Mouse (Mus musculus) liver (tissue): ENCODE measurements around the gene Tnfsf11.

Source experiments
- DNase-seq: peaks from one replicate; pipeline ENCODE4 v3.0.0-alpha.2; 2020; ENCODE audit warnings: mixed read lengths

Gene Tnfsf11

DNA sequence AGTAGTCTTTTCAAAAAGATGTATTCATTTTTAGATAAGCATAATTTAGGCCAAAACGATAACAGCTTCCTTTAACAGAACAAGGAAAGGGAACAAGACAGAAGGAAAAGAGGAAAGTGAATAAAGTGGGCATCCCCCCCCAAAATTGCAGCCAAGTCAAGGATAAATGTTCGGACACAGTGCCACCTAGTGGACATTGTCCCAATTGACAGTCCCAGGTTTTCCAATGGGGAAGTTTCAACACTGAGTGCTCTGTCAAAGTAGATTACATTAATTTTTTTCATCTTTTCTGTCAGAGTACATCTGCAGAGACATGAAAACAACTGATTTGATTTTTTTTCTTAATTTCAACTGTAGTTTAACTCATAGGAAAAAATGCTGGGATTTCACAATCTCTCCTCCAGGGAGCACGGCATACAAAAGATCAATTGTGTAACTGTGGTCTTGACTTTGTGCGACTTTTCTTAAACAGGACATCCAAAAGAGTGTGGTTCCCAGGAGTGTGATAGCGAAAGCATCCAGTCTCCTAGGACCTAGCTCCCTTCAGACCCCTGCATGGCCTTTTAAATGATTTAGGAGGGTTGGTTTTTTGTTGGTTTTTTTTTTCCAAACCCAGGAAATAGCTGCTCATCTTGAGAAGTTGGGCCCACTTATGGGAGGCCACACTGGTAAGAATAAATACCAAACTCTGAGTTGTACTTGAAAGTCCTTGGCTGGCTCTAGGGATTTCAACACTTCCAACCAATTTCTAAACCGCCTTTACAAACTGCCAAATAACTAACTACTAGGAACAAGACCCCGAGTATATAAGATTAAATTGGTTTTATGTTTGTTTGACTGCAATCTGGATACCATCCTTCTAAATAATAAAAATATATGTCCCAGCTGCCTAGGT is 19.7 kb downstream of the Tnfsf11 start:
- DNase-seq: peak; percentile 33

DNA sequence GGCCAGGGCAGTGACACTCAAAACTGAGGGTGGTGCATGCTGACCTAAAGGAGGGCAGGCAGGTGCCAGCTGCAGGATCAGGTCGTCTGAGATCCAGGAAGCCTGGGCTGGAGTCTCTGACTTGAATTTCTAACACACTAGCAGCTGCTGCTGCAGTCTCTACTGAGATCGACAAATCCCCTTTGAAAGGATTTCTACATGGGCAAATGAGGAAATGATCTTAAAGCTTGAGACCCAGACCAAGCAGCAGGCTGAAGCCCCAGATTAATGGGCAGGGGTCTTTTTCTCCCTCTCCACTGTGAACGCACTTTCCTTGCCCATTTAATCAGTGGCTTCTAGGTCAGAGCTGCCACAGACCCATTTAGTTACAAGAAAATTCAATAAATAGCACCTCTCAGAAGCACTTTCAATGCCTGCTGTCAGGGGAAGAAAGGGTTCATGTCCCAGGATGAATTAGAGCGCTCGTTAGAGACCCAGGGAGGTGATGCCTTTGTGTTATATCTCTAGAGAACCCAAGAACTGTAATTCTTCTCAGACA is 21.8 kb downstream of the Tnfsf11 start:
- DNase-seq: no peak

DNA sequence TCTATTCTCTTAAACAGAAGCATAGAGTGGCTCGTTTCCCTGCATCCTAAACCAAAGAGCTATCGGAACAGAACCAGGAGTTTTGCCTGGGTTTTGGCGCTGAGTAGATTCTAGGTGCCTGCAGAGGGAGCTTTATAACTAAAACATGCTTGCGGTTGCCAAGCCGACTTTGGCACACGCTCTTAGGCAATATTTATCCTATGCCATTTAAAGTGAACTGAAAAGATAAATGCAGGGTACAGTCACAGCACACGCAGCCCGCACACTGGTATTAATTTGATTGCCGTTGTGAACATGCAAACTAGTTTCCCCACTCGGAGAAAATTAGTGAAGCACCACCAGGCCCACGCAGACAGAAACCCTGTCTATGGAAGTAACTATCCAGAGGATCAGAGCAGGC is 25.4 kb downstream of the Tnfsf11 start:
- DNase-seq: no peak

DNA sequence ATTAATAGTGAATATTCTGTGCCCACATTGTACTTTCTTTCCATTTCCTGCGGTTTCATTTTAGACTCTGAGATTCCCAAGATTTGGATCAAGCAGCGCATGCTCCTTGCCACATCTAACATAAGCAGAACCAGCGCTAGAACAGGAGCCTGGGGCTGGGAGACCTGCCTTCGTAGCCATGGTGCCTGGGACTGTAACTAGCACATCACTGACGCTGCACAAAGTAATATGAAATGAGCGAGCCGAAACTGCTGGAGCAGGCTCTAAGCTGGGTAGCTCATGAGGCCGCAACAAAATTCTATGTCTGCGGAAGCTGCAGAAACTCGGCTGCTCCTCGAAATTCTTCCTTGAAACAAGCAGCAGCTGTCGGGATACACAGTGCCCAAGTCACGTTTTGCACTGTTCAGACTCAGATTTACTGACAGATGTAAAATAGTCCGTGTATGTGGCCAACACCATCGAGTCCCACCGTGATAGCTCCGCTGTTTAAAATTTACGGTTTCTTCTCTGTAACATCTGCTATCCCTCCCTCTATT is 31.4 kb downstream of the Tnfsf11 start:
- no peak for DNase-seq

DNA sequence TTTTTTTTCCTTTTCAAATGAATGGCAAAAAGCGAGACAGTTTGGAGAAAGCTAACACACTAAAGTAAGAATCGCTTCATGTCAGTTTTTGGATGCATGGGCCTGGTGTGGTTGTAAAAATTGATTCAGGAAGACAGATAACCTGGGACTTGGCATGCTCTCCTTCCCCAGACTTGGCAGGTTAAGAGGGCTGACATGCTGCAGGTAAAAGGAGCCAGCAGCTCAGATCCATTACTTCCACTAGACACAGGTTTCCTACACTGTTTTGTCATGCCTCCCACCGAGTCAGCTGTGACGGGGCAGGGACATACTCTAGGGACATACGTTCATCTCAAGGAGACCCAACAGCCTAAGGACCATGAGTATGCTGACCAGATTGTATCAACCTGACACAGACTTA is 33.0 kb downstream of the Tnfsf11 start:
- DNase-seq: no peak

DNA sequence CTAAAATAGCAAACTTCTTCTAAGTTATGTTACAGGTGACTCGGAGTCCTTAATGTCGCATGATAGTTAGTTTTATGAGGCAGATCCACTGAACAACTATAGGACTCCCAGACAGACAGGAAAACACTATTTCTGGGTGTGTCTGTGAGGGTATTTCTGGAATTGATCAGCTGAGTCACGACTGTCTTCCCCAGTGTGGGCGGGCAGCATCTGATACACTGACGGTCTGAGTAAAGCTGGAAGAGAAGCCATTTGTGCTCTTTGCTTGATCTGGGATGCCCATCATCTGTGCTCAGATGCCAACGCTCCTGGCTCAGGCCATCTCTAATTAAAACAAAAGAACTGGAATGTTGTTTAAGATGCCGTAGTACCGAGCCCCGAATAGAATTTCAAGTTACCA is 33.7 kb downstream of the Tnfsf11 start:
- DNase-seq: no peak

DNA sequence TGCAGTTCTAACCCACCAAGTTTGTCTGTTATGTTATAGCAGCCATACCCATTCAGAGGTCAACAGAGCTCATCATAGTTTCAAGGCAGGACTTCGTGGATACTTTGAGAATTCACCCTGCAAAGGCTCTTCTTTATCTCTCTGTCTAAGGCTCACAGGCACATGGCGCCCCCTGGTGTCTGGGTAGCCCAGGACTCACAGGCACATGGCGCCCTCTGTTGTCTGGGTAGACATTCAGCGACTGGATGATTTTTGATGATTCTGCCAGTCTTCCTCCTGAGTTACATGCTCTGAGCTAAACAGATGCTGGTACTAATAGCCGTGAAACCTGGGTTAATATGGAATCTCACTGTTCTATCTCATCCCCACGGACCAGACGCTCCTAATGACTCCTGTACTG is 34.3 kb downstream of the Tnfsf11 start:
- peak; percentile 50 for DNase-seq

DNA sequence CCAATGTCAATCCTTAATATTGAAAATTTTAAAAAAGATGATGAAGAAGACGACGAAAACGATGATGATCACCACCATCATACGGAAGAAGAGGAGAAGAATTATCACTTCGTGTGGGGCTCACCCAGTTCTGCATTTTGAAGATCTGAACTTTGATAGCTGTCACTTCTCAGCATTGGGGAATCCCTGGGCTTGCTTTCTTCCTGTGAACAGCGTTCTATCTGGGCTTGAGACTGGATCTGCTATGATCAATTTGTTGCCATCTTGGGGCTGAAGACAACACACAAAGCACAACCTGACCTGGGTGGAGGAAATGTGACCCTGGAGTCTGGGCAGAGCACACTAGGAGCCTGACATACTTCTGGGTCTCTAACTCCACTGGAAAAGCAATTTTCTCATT is 43.0 kb downstream of the Tnfsf11 start:
- no peak for DNase-seq

DNA sequence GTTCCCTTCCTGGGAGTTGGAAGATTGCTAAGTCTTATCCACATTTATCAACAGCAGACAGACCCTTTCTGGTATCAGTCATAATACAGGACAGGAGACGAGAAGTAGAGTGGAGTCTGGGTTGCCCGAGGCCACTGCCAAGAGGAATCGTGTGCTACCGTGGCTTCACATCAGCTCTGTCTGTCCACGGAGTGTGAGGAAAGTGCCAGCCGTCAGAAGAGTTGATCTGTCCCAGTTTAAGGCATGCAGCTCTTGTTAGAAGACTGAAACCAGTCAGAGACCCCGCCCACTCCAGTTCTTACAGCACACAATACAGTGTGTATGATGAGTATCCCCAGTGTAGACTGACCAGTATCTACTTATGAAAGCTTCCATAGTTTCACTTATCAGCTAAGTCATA is 45.2 kb downstream of the Tnfsf11 start:
- DNase-seq: no peak

DNA sequence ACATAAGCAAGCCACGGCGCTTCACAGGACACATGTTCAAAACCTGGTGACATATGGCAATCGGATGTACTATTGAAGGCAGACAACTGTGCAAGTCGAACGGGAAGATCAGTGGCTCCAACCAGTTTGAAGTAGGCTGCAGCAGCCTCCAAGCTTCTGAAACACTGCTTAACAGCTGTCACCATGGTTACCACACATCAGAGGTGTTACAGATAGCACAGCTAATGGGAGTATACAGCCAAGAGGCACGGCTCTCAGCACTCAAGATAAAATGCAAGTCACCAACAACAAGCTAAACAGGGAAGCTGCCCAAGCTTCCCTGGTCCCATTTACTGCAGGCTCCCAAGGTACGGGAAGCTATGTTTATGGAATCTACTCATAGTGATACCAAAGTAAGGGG is 46.6 kb downstream of the Tnfsf11 start:
- DNase-seq: no peak

DNA sequence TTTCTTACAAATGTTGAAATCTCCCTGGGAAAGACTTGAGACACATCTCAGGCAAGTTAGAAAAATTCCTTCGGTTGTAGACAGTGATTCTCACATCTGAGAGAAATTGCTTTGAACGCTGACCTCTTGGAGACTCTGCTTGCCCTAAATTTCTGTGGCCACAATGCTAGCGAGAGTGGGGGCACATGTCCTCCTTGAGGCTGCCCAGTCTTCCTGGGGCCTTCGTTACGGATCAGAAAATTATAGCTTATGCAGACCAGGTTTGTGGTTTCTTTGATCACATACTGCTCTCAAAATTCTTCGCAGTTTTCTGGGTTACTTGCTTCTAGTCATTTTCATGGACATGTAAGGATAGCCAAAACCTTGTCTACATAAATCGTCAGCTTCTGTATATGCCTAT is 53.8 kb downstream of the Tnfsf11 start:
- DNase-seq: no peak

DNA sequence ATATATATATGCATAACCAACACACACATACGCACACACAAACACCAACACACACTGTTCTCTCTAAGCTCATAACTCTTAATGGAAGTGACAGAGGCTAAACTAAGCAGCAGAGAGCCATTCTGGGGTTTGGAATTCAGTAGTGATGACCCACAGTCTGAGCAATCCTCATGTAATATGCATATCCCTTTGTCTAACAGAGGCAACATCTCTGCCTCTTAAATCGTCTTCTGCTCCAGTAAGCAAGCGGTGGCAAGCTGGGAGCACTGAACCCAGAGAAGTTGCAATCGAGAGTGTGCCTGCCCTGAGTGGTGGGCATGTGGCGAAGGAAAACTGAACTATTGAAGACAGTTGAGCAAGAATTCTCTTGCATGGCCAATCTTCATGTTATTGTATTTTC is 61.2 kb downstream of the Tnfsf11 start:
- no peak for DNase-seq

DNA sequence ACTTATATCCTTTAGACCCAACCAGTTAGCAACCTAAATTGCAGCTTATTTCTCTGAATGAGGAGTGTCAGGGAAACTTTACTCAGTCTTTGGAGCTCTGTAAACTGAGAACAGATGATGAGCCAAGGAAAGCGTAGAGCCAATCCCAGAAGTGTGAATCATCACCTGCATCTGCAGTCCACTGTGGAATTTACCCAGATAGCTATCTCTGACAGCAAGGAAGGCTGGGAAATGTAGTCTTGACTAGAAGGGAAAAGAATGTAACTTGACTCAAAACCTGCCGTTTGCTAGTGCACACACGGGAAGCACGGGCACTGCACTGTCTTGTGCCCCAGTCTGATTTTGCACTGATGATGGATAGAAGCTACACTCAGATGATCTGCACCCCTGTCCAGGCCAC is 63.0 kb downstream of the Tnfsf11 start:
- DNase-seq: no peak

DNA sequence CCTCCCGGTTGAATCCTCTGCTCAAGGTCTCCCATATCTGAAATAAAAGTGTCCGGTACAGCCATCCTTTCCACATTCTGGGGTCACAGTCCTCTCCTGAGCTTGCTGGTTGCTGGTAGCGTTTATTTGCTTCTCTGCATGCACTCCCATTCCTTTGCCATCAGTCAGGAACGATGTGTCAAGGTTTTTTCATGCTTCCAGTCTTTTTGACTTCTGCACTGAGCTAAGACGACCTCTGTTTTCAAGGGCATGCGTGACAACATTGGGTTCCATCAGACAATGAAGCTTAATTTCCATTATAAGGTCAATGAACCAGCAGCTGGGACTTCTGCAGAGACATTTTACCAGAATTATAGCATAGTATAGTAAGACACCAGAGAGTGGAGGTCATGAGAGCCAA is 68.5 kb downstream of the Tnfsf11 start:
- no peak for DNase-seq

DNA sequence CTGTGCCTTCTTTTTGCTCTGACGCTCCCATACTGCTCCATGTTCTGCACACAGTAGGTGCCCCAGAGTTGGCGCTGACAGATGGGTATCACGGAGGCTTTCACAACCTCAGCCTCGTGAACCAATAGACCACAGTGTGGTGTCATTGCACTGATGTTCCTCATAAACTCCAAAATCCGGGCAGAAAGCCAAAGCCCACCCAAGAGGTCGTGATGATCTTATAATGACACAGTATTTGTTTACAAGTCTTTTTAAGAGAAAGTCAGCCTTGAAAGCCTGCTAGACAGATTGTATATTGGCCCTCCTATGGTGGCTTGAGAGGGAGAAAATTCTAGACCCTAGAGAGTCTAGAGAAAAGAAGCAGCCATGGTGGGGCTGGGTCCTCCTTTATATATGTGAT is 70.6 kb downstream of the Tnfsf11 start:
- no peak for DNase-seq

DNA sequence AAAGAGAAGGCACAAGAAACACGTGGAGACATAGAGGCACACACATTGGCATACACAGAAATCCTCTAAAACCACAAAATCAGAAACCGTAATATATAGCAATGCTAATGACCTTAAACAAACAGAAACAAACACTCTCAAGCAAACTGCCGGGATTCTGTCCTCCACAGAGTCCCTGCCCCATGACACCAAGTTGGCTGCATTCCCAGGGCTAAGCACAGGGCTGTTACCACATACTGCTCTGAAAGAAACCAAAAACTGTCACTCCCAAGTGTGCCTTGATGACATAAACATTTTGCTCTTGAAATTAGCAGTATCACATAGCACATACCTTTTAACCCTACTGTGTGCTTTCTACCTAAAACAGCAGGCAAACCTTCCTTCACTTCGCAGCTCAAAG is 71.7 kb downstream of the Tnfsf11 start:
- peak; percentile 9 for DNase-seq

DNA sequence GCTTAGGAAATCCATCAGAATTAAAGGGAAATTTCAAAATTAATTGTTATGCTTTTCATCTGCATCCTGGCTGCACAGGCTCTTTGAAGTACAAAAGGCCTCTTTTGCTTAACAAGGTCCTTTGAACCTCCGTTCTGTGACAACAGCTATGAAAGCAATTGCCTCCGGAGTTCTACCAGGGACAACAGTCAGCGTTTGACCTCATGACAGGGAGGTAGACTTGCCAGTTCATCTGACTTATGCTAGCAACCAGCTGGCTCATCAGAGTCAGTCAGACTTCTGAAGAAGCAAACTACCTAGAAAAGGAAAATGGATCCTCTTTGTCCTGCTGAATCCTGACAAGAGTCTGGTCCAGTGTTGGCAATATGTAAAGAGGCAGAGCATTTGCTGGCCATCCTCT is 72.5 kb downstream of the Tnfsf11 start:
- no peak for DNase-seq

DNA sequence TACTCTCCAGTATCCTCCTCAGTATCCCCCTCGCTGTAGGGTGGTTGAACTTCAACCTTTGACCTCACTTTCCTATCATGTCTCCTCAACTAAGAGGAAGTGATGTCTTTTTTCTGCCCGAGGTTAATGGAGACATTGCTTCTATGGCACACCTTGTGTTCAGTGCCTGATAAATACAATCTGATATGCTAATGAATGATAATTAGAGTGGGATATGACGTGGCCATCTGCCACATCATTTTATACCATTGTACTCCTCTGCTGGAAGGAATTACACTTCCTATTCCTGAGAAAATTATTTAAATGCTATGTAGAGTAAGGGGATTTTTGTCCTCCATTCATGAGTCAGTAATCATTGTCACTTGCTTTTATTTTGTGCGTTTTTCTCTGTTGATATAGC is 78.8 kb downstream of the Tnfsf11 start:
- no peak for DNase-seq
